Mouse (Mus musculus) Patski (cell line): ENCODE results near the gene Ces4a. TPM values are rescaled to one million over a fixed set of nuclear protein-coding genes. Genes with fewer than 3 reads are reported as not detected.
"Not testable (repeated sequence)": the region's sequence is repeated elsewhere in the genome, so short reads cannot be mapped to it uniquely, and the experiment has no call there.

Source experiments
- ATAC-seq: fragments of 100-300 bp; one replicate; pipeline ENCODE4 v1.8.0; 2021
- CTCF ChIA-PET: fragments of 350-600 bp; sonication (Branson Sonifier 250); formaldehyde crosslinking; loops from one replicate; lab custom pipeline; 2022; ENCODE audit warnings: inconsistent platforms; lab: Charles Lee
- POLR2A ChIA-PET: fragments of 350-600 bp; sonication (Branson Sonifier 250); formaldehyde crosslinking; loops from one replicate; lab custom pipeline; 2022; ENCODE audit warnings: antibody characterized with exemption, inconsistent platforms; lab: Charles Lee
- DNase-seq: peaks from one replicate; pipeline ENCODE4 v3.0.0-alpha.2; 2011; ENCODE audit warnings: low read depth, low spot score
- H3K27me3 ChIP-seq: fragments of 371-371 bp; one replicate; pipeline ENCODE4 v1.5.1; 2021
- CTCF ChIP-seq: fragments of 100-300 bp; IDR thresholded peaks from one replicate; pipeline ENCODE4 v1.5.1; 2021
- in situ Hi-C: fragments of 300-500 bp; cut with MboI; formaldehyde crosslinking; loops from 3 replicates; pipeline ENCODE4 v1.11.1; 2018; ENCODE audit warnings: low pct_unique_long_range_greater_than_20kb, mixed read lengths
- polyA plus RNA-seq: library from polyadenylated mRNA; unstranded; gene quantifications from one replicate; pipeline ENCODE4 v1.2.3, GENCODE M21; 2021

Ces4a gene
- polyA plus RNA-seq: not detected

DNA sequence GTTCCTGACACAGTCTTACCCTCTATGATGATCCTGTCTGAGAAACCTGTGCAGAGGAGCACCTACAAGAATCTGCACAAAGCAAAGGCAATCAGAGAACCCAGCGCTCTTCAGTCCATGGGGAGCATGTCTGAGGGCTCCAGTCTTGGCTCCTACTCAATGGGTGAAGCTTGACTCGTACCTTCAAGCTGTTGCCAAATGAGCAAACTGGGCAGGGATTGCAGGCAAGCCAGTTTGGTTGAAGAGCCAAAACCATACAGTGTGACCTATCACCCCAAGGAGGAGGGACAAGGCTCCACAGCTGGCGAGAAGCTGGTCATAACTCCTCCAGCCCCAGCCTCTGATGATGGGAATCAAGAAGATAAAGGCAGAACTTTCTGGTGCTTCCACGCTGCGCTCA, at the start of gene Ces4a:
Gene Ces4a (plus strand): TSS at position 292 of the 400 bp plus-strand sequence.
- TF ChIP-seq CTCF: no peak
- POLR2A ChIA-PET: no interaction called here
- no peak for ATAC-seq
- peaks cover 26% of the 10 kb centered on the region for H3K27me3 ChIP-seq
- no peak for DNase-seq
- in situ Hi-C loops: no loop called here
- CTCF ChIA-PET: no interaction called here

- DNase-seq (no peak), ATAC-seq (no peak)
- no peak for TF ChIP-seq CTCF
- peaks cover 3% of the 10 kb centered on the region for H3K27me3 ChIP-seq
- CTCF ChIA-PET: no interaction called here
- POLR2A ChIA-PET: no interaction called here
- in situ Hi-C loops: loop anchor here (5.0 kb wide), 1 partner anchor 36 kb away; the partner anchor contains the start of gene Ces3a
Measured at GRCm38 (mm10) chr8:105083449-105084050, 48.0 kb upstream of the Ces4a start, which contains the start of gene Ces3b. Gene Ces3b (plus strand): TSS chr8:105083753.

DNA sequence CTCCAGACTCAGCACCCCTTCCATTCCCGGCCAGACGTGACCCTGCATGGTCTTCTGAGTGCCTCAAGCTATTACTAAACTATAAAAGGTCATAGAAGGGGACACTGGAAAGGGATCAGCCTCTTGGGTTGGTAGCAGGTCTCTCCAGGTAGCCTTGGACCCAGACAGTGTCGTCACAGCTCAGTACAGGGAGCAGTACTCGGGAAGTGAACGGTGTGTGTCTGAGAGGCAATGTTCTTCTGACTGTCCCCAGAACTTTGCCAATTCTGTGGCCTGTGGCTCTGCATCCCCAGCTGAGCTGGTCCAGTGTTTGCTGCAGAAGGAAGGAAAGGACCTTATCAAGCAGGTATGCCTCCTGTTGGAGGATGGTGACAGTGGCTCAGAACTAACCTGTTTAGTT, 43.4 kb upstream of the Ces4a start:
- CTCF ChIA-PET, in situ Hi-C loops, POLR2A ChIA-PET, ATAC-seq, DNase-seq: not testable (repeated sequence)
- H3K27me3 ChIP-seq: peaks cover 16% of the 10 kb centered on the region

- ChIA-PET POLR2A (no interaction called here), CTCF (no interaction called here)
- ATAC-seq (no peak), DNase-seq (no peak)
- in situ Hi-C loops: no loop called here
- no peak for TF ChIP-seq CTCF
- peaks cover 16% of the 10 kb centered on the region for H3K27me3 ChIP-seq
Measured at GRCm38 (mm10) chr8:105088581-105088980, 43.0 kb upstream of the Ces4a start.

- H3K27me3 ChIP-seq: peaks cover 19% of the 10 kb centered on the region
- ATAC-seq (no peak), DNase-seq (no peak)
- in situ Hi-C loops: no loop called here
- CTCF ChIA-PET: no interaction called here
- POLR2A ChIA-PET: no interaction called here
- TF ChIP-seq CTCF: no peak
Measured at GRCm38 (mm10) chr8:105093992-105094391, 37.6 kb upstream of the Ces4a start.

DNA sequence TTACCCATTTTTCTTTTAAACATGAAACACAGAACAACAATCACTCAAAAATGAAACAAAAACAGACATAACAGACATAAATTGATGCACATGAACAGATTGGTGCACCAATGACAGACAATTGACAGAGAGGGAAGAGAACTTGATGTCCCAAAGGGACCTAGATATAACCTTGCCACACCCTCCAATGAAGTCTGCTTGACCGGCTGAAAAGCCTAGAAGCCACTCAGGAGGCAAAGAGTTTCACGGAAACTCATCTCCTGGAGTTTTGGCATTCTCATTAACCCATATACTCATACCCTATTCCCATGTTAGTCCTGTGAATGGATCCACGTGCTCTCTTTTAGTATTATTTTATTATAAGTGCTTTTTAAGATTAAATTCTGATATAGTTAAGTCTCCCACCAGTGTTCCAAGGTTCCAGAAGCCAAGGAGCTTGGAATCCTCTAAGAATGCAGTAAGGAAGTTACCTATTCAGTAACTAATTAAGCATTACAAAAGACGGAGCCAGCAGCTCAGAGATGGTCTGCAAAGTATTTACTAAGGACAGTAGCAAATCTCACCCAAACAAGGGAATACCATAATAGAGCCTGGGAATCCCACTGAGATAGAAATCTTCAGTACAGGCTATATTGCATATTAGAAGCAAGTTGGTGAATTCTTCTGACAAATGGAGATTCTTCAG, 29.4 kb upstream of the Ces4a start:
- ATAC-seq, CTCF ChIA-PET, in situ Hi-C loops, DNase-seq, POLR2A ChIA-PET, H3K27me3 ChIP-seq: not testable (repeated sequence)

GRCm38 (mm10) chr8:105103701-105104100, 27.9 kb upstream of the Ces4a start:
- CTCF ChIA-PET, H3K27me3 ChIP-seq, DNase-seq, POLR2A ChIA-PET, in situ Hi-C loops, ATAC-seq: not testable (repeated sequence)

DNA sequence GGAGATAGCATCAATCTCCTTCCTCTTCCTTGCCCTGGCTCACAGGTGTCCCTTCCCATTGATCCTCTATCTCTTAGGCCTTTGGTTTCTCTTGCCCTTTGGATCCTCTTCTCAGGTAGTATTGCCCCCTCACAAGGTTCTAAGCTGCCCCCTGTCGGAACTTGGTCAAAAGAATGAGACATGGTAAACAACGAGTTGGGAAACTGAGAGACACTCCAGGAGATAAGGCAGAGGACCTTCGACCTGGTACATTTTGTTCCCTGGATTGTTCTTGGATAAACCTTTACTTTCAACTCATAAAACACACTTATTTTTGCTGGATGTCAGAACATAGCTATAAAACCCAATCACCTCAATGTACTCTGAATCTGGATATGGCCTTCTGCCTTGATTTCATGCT, 27.4 kb upstream of the Ces4a start:
- ATAC-seq (no peak), DNase-seq (no peak)
- CTCF ChIA-PET: no interaction called here
- no peak for TF ChIP-seq CTCF
- in situ Hi-C loops: no loop called here
- no peaks in the 10 kb centered on the region for H3K27me3 ChIP-seq
- POLR2A ChIA-PET: no interaction called here

DNA sequence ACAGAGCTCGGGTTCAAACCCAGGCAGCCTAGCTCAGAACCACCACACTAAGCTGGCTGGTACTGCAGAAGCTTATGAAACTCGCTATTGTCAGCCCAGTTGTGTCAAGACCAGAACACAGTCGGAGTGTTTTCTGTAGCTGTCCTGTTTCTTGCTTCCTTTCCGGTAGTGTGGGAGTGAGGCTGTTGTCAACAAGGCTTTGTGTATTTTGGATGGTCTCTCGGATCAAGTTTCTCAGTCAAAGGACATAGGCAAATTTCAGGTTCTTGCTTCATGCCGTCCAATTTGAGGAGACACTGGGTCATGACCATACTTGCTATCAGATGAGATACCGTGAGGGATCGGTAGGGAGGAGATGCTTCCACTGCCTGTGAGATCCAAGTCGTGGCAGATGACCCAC, 1.7 kb upstream of the Ces4a start:
- ATAC-seq (no peak), DNase-seq (no peak)
- POLR2A ChIA-PET: interaction anchor here (1.1 kb wide), 1 partner anchor 95 kb away, joined by 3 read pairs; the partner anchor contains the start of gene D230025D16Rik
- in situ Hi-C loops: no loop called here
- TF ChIP-seq CTCF: no peak
- peaks cover 32% of the 10 kb centered on the region for H3K27me3 ChIP-seq
- CTCF ChIA-PET: interaction anchor here (1.3 kb wide), 1 partner anchor 8 kb away, joined by 4 read pairs; no protein-coding TSS in a partner anchor

DNA sequence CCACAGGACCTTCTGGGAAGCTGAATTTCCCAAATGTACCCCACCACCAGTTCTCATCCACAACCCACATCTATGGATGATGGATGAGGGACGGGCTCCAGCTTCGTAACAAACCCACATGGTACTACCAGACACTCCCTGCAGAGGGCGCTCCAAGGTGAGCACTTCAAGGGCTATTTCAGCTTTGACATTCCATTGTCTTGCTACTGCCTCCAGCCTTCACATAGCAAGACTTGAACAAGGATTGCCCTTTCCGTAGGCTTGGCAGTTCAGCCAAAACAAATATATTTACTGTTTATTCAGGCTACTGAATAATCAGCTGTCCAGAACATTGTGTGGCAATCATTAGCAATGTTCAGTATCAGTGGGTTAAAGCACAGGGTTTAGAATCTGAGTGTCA, 6.8 kb downstream of the Ces4a start:
- no peaks in the 10 kb centered on the region for H3K27me3 ChIP-seq
- ATAC-seq: peak; percentile 80
- TF ChIP-seq CTCF: peak; percentile 96
- POLR2A ChIA-PET: no interaction called here
- CTCF ChIA-PET: interaction anchor here (0.6 to 5.0 kb wide), 10 partner anchors 9 to 117 kb away, joined by 3 to 33 read pairs (median 6); no protein-coding TSS in a partner anchor
- in situ Hi-C loops: loop anchor here (5.0 kb wide), 1 partner anchor 79 kb away; no protein-coding TSS in a partner anchor
- no peak for DNase-seq

DNA sequence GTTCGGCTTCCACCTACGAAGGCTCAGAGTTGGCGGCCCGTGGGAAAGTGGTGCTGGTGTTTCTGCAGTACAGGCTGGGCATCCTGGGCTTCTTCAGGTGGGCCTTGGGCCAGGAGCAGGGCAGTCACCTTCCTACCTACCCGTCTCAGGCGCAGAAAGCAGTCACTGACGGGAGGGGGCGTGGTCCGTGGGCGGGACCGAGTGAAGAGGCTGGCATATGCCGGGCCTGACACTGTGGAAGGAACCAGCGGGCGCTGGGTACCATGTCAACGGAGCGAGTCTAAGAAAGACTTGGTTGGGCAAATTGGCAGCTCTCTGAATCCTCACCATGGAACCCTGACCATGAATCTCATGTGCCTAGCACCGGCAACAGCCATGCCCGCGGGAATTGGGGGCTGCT, 10.8 kb downstream of the Ces4a start:
- no peak for ATAC-seq
- ChIA-PET POLR2A (no interaction called here), CTCF (interaction anchor here (5.0 kb wide), 1 partner anchor 77 kb away, joined by 33 read pairs; no protein-coding TSS in a partner anchor)
- no peak for TF ChIP-seq CTCF
- in situ Hi-C loops: no loop called here
- DNase-seq: no peak
- peaks cover 3% of the 10 kb centered on the region for H3K27me3 ChIP-seq
